Mouse (Mus musculus) heart, embryonic 15.5 days (tissue): ENCODE measurements around the gene Zfr. TPM values are rescaled to one million over a fixed set of nuclear protein-coding genes. Genes with fewer than 3 reads are reported as not detected.

Experiments
- ATAC-seq: fragments of 200-750 bp; cut with Nextera tagmentation; replicated peaks from 2 replicates; pipeline ENCODE4 v1.8.0; 2017; ENCODE audit warnings: low read depth, moderate TSS enrichment; ENCODE audit not compliant: insufficient number of reproducible peaks, insufficient read depth, low FRiP score
- H3K27ac ChIP-seq: fragments of 300-500 bp; sonication (generic); 2 replicates; pipeline ENCODE4 v1.5.1; 2015; ENCODE audit warnings: mild to moderate bottlenecking, inconsistent platforms
- H3K27me3 ChIP-seq: fragments of 300-500 bp; sonication (generic); 2 replicates; pipeline ENCODE4 v1.6.1; 2015; ENCODE audit warnings: inconsistent platforms
- H3K36me3 ChIP-seq: fragments of 300-500 bp; sonication (generic); 2 replicates; pipeline ENCODE4 v1.6.1; 2015; ENCODE audit warnings: mild to moderate bottlenecking, inconsistent platforms
- H3K4me1 ChIP-seq: fragments of 300-500 bp; sonication (generic); replicated peaks from 2 replicates; pipeline ENCODE4 v1.6.1; 2015; ENCODE audit warnings: inconsistent platforms
- H3K4me2 ChIP-seq: fragments of 300-500 bp; sonication (generic); 2 replicates; pipeline ENCODE4 v1.6.1; 2015; ENCODE audit warnings: inconsistent platforms, mild to moderate bottlenecking, moderate library complexity
- H3K4me3 ChIP-seq: fragments of 300-500 bp; sonication (generic); 2 replicates; pipeline ENCODE4 v1.5.1; 2015; ENCODE audit warnings: mild to moderate bottlenecking, inconsistent platforms
- H3K9ac ChIP-seq: fragments of 300-500 bp; sonication (generic); 2 replicates; pipeline ENCODE4 v1.6.1; 2015; ENCODE audit warnings: mild to moderate bottlenecking, inconsistent platforms
- H3K9me3 ChIP-seq: fragments of 300-500 bp; sonication (generic); replicated peaks from 2 replicates; pipeline ENCODE4 v1.6.1; 2016; ENCODE audit warnings: inconsistent platforms
- WGBS: fragments of 180-500 bp; shearing (Covaris S2); methylation state at CpG from one replicate; pipeline ENCODE4 v1.1.7; 2015; ENCODE audit warnings: mixed read lengths; 5-methylcytosine and 5-hydroxymethylcytosine counted together
- polyA plus RNA-seq: library from polyadenylated mRNA; unstranded; fragments of >200 nt; fragmentation: Nextera tagmentation; extraction: Ambion mirVana; gene quantifications from 2 replicates; pipeline ENCODE4 v1.2.1, GENCODE M21; 2015

Gene Zfr
- polyA plus RNA-seq, 1 experiment from 2014 or later, result 79.7 TPM

GRCm38 (mm10) chr15:12221131-12221530 is 103.5 kb downstream of the Zfr start:
- no peak overlapping the region for H3K9ac ChIP-seq
- H3K27ac ChIP-seq, result no peak overlapping the region
- no peak overlapping the region for H3K4me2 ChIP-seq
- no peak overlapping the region for H3K4me3 ChIP-seq
- no peaks in the 10 kb centered on the region for H3K9me3 ChIP-seq
- no peak for ATAC-seq
- H3K36me3 ChIP-seq, result no peaks in the 10 kb centered on the region
- 86% methylated on average over 13 of the region's 13 CpGs for WGBS
- peaks cover 28% of the 10 kb centered on the region for H3K4me1 ChIP-seq
- no peaks in the 10 kb centered on the region for H3K27me3 ChIP-seq

DNA sequence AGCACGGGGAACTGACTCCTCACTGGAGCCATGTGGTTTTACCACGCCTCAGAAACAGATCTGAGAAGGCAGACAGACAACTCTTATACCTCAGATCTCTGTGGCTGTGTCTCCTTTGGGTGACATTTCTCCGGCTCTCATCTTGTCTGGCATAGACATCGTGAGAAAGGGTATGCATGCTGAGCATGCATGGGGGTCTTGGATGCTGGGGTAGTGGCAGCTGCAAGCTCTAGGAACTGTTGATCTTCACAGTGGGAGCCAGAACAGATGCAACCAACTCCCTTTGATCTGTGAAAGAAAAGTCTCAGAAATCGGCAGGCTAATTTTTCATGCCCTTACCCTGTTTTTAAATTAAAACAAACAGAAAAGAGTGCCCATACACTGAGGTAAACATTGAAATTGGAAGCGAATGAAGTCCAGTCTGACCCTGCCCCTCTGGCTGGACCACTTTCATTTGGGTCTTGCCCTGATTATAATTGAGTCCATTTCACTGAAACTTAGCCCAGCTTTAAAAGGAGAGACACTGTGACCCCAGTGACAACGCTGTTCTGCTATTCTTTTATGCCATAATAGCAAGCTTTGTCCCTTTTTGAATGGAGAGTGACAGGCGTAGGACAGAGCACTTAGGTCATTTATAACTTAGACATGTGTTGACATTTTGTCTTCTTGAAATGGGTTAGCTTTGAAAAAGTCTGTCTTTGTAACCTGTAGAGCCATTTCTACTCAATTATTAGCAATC is 105.1 kb downstream of the Zfr start:
- no peaks in the 10 kb centered on the region for H3K27me3 ChIP-seq

DNA sequence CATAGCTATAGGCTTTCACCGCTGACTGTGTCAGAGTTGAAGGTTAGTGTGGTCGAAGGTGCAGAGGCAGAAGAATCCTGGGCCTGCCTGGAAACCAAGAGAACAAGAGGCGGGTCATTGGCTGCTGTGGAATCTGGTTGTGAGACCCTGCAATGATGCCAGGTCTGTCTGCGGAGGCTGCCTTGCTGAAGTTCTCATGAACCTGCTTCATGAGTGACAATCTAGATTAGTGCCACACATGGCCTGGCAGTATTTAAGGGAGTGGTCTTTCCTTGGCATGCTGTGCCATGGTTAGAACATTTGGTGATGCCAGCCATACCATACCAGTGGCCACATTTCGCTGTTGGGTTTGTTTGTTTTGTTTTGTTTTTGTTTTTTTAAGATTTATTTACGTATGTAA is 105.8 kb downstream of the Zfr start:
- peaks cover 39% of the 10 kb centered on the region for H3K4me1 ChIP-seq
- H3K4me3 ChIP-seq, result no peak overlapping the region
- H3K4me2 ChIP-seq, result no peak overlapping the region
- ATAC-seq, result no peak
- H3K9me3 ChIP-seq, result no peaks in the 10 kb centered on the region
- H3K36me3 ChIP-seq, result no peaks in the 10 kb centered on the region
- no peak overlapping the region for H3K9ac ChIP-seq
- 72% methylated on average over 6 of the region's 6 CpGs for WGBS
- no peak overlapping the region for H3K27ac ChIP-seq
- H3K27me3 ChIP-seq, result no peaks in the 10 kb centered on the region

More for the DNA sequence above, 105.1 kb downstream of the Zfr start:
- H3K4me2 ChIP-seq, result no peak overlapping the region
- ATAC-seq, result no peak
- H3K9me3 ChIP-seq, result no peaks in the 10 kb centered on the region
- no peak overlapping the region for H3K4me3 ChIP-seq
- peaks cover 36% of the 10 kb centered on the region for H3K4me1 ChIP-seq
- H3K9ac ChIP-seq, result no peak overlapping the region
- WGBS, result 55% methylated on average over 8 of the region's 8 CpGs
- no peak overlapping the region for H3K27ac ChIP-seq
- H3K36me3 ChIP-seq, result no peaks in the 10 kb centered on the region

GRCm38 (mm10) chr15:12224239-12224638 is 106.6 kb downstream of the Zfr start:
- no peak overlapping the region for H3K27ac ChIP-seq
- peaks cover 43% of the 10 kb centered on the region for H3K4me1 ChIP-seq
- no peak overlapping the region for H3K9ac ChIP-seq
- no peaks in the 10 kb centered on the region for H3K9me3 ChIP-seq
- H3K36me3 ChIP-seq, result no peaks in the 10 kb centered on the region
- ATAC-seq, result no peak
- H3K4me3 ChIP-seq, result no peak overlapping the region
- H3K27me3 ChIP-seq, result no peaks in the 10 kb centered on the region
- H3K4me2 ChIP-seq, result no peak overlapping the region
- WGBS, result 93% methylated on average over 2 of the region's 2 CpGs

DNA sequence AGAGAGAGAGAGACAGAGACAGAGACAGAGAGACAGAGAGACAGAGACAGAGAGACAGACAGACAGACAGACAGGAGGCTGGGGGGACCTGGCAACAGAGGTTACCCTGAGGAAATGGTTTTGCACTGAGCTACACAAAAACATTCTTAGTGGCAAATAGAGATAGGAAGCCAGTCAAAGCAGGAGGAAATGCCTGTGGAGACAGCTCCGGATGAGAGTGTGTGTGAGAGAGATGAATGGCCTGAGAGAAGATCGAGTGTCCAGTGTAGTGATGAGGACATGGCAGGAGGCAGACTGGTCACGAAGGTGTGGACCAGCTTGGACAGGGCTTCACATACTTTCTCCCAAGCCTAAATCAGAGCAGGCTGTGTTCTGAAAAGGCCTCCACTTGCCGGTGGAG is 107.4 kb downstream of the Zfr start:
- Histone ChIP-seq H3K4me2 (no peak overlapping the region), H3K27ac (peak overlapping the region; percentile 54), H3K9me3 (no peaks in the 10 kb centered on the region), H3K4me3 (no peak overlapping the region), H3K27me3 (no peaks in the 10 kb centered on the region), H3K4me1 (peaks cover 44% of the 10 kb centered on the region), H3K36me3 (no peaks in the 10 kb centered on the region), H3K9ac (no peak overlapping the region)
- ATAC-seq, result no peak
- WGBS, result 49% methylated on average over 4 of the region's 4 CpGs

GRCm38 (mm10) chr15:12226908-12227307 is 109.3 kb downstream of the Zfr start:
- ATAC-seq, result no peak
- Histone ChIP-seq H3K27ac (0 out of 2 replicates have a peak overlapping the region, but pooled peaks have one; percentile 16), H3K4me3 (no peak overlapping the region), H3K9me3 (no peaks in the 10 kb centered on the region), H3K36me3 (no peaks in the 10 kb centered on the region), H3K9ac (no peak overlapping the region), H3K27me3 (no peaks in the 10 kb centered on the region), H3K4me2 (no peak overlapping the region), H3K4me1 (peaks cover 53% of the 10 kb centered on the region)
- 89% methylated on average over 15 of the region's 15 CpGs for WGBS

GRCm38 (mm10) chr15:12227355-12227754 is 109.7 kb downstream of the Zfr start:
- no peak for ATAC-seq
- Histone ChIP-seq H3K4me3 (no peak overlapping the region), H3K4me1 (peaks cover 58% of the 10 kb centered on the region), H3K9ac (no peak overlapping the region), H3K27me3 (no peaks in the 10 kb centered on the region), H3K27ac (peak overlapping the region; percentile 37; the same call in 1 of the 2 replicates), H3K36me3 (no peaks in the 10 kb centered on the region), H3K4me2 (no peak overlapping the region), H3K9me3 (no peaks in the 10 kb centered on the region)
- WGBS, result 66% methylated on average over 4 of the region's 4 CpGs

GRCm38 (mm10) chr15:12229603-12230242 is 112.1 kb downstream of the Zfr start:
- Histone ChIP-seq H3K4me2 (no peak overlapping the region), H3K9ac (no peak overlapping the region)

GRCm38 (mm10) chr15:12230243-12230935 is 112.8 kb downstream of the Zfr start:
- peak; percentile 59 for ATAC-seq

More at GRCm38 (mm10) chr15:12229603-12230242, 112.1 kb downstream of the Zfr start:
- Histone ChIP-seq H3K27ac (peak overlapping the region; percentile 20), H3K27me3 (no peaks in the 10 kb centered on the region), H3K4me3 (no peak overlapping the region), H3K9me3 (no peaks in the 10 kb centered on the region), H3K36me3 (peaks cover 8% of the 10 kb centered on the region; the same call in 1 of the 2 replicates), H3K4me1 (peaks cover 55% of the 10 kb centered on the region)
- WGBS, result 58% methylated on average over 10 of the region's 10 CpGs
- no peak for ATAC-seq

DNA sequence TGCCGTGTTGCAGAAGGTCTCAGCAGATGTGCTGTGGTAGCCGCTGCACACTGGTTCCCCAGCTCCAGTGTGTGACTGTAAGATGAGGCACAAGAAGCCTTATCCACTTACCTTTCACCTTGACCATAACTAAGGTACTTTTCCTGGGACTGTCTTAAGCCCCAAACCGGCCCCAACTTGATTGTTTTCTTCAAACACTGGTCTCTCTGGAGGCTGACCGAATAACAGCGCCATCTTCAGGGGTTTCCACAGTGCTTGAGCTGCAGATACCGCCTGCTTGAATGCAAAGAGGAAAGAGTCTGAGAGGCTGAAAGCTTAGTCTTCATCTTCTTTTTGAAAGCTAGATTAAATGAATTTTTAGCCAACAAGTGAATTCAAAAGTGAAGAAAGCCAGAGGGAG is 113.8 kb downstream of the Zfr start:
- Histone ChIP-seq H3K4me3 (no peak overlapping the region), H3K27me3 (no peaks in the 10 kb centered on the region), H3K9ac (no peak overlapping the region), H3K36me3 (peaks cover 14% of the 10 kb centered on the region; the same call in 1 of the 2 replicates), H3K9me3 (no peaks in the 10 kb centered on the region), H3K4me2 (no peak overlapping the region), H3K27ac (0 out of 2 replicates have a peak overlapping the region, but pooled peaks have one; percentile 38), H3K4me1 (peaks cover 51% of the 10 kb centered on the region)
- 82% methylated on average over 6 of the region's 6 CpGs for WGBS
- no peak for ATAC-seq

More at GRCm38 (mm10) chr15:12230243-12230935, 112.8 kb downstream of the Zfr start:
- WGBS, result 29% methylated on average over 12 of the region's 12 CpGs
- Histone ChIP-seq H3K27me3 (no peaks in the 10 kb centered on the region), H3K4me1 (peaks cover 52% of the 10 kb centered on the region), H3K9me3 (no peaks in the 10 kb centered on the region), H3K36me3 (peaks cover 9% of the 10 kb centered on the region; the same call in 1 of the 2 replicates), H3K9ac (no peak overlapping the region), H3K4me2 (0 out of 2 replicates have a peak overlapping the region, but pooled peaks have one; percentile 6), H3K4me3 (no peak overlapping the region), H3K27ac (peak overlapping the region; percentile 62)

DNA sequence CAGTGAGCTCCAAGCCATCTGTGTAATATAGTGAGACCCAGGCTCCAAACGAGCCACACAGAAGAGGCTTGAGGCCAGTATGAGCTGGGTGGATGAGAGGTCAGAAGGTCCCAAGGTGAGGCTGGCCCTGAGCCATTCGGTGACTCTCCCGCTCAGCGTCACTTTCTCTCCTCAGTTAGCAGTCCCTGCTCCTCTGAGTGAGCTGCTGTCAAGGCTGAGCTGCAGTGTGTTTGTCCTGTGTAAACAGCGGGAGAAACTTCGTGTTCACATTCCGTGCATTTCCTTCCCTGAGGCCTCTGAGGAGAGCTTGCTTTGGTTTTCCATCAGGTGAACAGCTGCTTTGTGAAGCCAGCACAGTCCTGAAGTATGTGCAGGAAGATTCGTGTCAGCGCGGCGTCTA is 114.8 kb downstream of the Zfr start:
- no peak overlapping the region for H3K4me3 ChIP-seq
- peak overlapping the region; percentile 17; the same call in 1 of the 2 replicates for H3K27ac ChIP-seq
- H3K9me3 ChIP-seq, result no peaks in the 10 kb centered on the region
- H3K36me3 ChIP-seq, result peaks cover 14% of the 10 kb centered on the region; the same call in 1 of the 2 replicates
- WGBS, result 50% methylated on average over 11 of the region's 11 CpGs
- ATAC-seq, result 0 out of 2 replicates have a peak, but pooled peaks have one; percentile 11
- H3K4me1 ChIP-seq, result peaks cover 47% of the 10 kb centered on the region
- H3K27me3 ChIP-seq, result no peaks in the 10 kb centered on the region
- no peak overlapping the region for H3K4me2 ChIP-seq
- no peak overlapping the region for H3K9ac ChIP-seq
